In the genomic region with DNA sequence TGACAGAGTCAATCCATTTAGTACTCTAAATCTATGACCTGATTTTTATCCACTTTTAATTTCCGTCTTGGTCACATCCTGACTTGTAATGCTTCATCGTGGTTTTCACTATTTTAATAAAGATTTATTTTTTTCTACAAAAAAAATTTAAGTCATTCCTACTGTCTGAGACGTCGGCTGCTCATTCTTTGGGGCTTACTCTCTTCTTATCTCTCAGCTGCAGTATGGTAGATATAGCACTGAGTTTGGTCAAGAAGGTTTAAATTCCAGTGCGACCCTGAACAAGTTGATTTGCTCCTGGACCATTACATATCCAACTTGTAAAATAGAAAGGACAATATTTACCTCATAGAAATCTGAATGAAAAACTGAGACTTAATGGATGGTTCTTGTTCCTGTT, we compare ENCODE assay signal across 33 mouse cellular contexts. TPM values are rescaled to one million over a fixed set of nuclear protein-coding genes. Genes with fewer than 3 reads are reported as not detected.
"Had no signal": no experiment of that assay in that cellular context is flagged by ENCODE, and none has a peak within 500 bp of the region (broad histone marks: within the 10 kb centered on the region; RNA-seq: fewer than 3 reads in every experiment).

No protein-coding gene starts in this region.

RNA-seq across cellular contexts. Expression of gene Gm47996, which starts 1.7 kb away (rescaled TPM):
- total RNA-seq: left cerebral cortex, adult 8-10 months; left cerebral cortex, postnatal 10 days; left cerebral cortex, postnatal 14 days; left cerebral cortex, postnatal 25 days; left cerebral cortex, postnatal 36 days; left cerebral cortex, postnatal 4 days; liver, adult 2 months; megakaryocyte progenitor cell, adult 5-6 weeks; megakaryocyte, adult 5-6 weeks; megakaryocyte-erythroid progenitor cell, adult 5-6 weeks; midbrain, postnatal 0 days; monocyte, adult 5-6 weeks had no signal
- polyA plus RNA-seq: limb, embryonic 12.5 days; limb, embryonic 13.5 days; liver, adult 2 months; lung, adult 2 months; lung, embryonic 14.5 days; lung, embryonic 15.5 days; lung, embryonic 16.5 days; lung, postnatal 0 days; macrophage; midbrain, embryonic 11.5 days; midbrain, embryonic 13.5 days; midbrain, embryonic 14.5 days; midbrain, embryonic 15.5 days; midbrain, embryonic 16.5 days; midbrain, postnatal 0 days; neural tube, embryonic 11.5 days; neural tube, embryonic 12.5 days had no signal

RNA-seq across cellular contexts. Expression of gene 3110040M04Rik, which starts 7.7 kb away (rescaled TPM):
- total RNA-seq: left cerebral cortex, adult 8-10 months; left cerebral cortex, postnatal 10 days; left cerebral cortex, postnatal 14 days; left cerebral cortex, postnatal 25 days; left cerebral cortex, postnatal 36 days; left cerebral cortex, postnatal 4 days; liver, adult 2 months; megakaryocyte progenitor cell, adult 5-6 weeks; midbrain, postnatal 0 days; monocyte, adult 5-6 weeks had no signal
- polyA plus RNA-seq: limb, embryonic 10.5 days; limb, embryonic 11.5 days; limb, embryonic 12.5 days; limb, embryonic 13.5 days; limb, embryonic 14.5 days; limb, embryonic 15.5 days; liver, adult 2 months; lung, adult 2 months; lung, embryonic 14.5 days; lung, embryonic 15.5 days; lung, embryonic 16.5 days; lung, postnatal 0 days; macrophage; midbrain, embryonic 10.5 days; midbrain, embryonic 12.5 days; midbrain, embryonic 13.5 days; midbrain, embryonic 14.5 days; midbrain, embryonic 15.5 days; midbrain, embryonic 16.5 days; midbrain, postnatal 0 days; neural tube, embryonic 12.5 days had no signal

RNA-seq across cellular contexts. Expression of gene Gm47995, which starts 13.4 kb away (rescaled TPM):
- total RNA-seq: left cerebral cortex, adult 8-10 months; left cerebral cortex, postnatal 10 days; left cerebral cortex, postnatal 14 days; left cerebral cortex, postnatal 25 days; left cerebral cortex, postnatal 36 days; left cerebral cortex, postnatal 4 days; liver, adult 2 months; megakaryocyte progenitor cell, adult 5-6 weeks; midbrain, postnatal 0 days; monocyte, adult 5-6 weeks had no signal
- polyA plus RNA-seq: limb, embryonic 10.5 days; limb, embryonic 11.5 days; limb, embryonic 12.5 days; limb, embryonic 13.5 days; liver, adult 2 months; lung, adult 2 months; lung, embryonic 14.5 days; lung, embryonic 15.5 days; lung, embryonic 16.5 days; macrophage; midbrain, embryonic 10.5 days; midbrain, embryonic 11.5 days; midbrain, embryonic 12.5 days; midbrain, embryonic 13.5 days; midbrain, embryonic 14.5 days; midbrain, embryonic 15.5 days; midbrain, embryonic 16.5 days; midbrain, postnatal 0 days; neural tube, embryonic 11.5 days had no signal

RNA-seq across cellular contexts. Expression of gene Gm8947, which starts 19.5 kb away (rescaled TPM):
- total RNA-seq: left cerebral cortex, adult 8-10 months; left cerebral cortex, postnatal 10 days; left cerebral cortex, postnatal 14 days; left cerebral cortex, postnatal 25 days; left cerebral cortex, postnatal 36 days; left cerebral cortex, postnatal 4 days; liver, adult 2 months; megakaryocyte-erythroid progenitor cell, adult 5-6 weeks; midbrain, postnatal 0 days; monocyte, adult 5-6 weeks had no signal
- polyA plus RNA-seq: limb, embryonic 10.5 days; limb, embryonic 12.5 days; limb, embryonic 13.5 days; limb, embryonic 15.5 days; liver, adult 2 months; lung, adult 2 months; lung, embryonic 16.5 days; lung, postnatal 0 days; macrophage; midbrain, embryonic 12.5 days; midbrain, embryonic 13.5 days; midbrain, embryonic 14.5 days; midbrain, embryonic 15.5 days; midbrain, embryonic 16.5 days; midbrain, postnatal 0 days had no signal

RNA-seq across cellular contexts. Expression of gene Gm47985, which starts 29.3 kb away (rescaled TPM):
- total RNA-seq: left cerebral cortex, adult 8-10 months; left cerebral cortex, postnatal 10 days; left cerebral cortex, postnatal 14 days; left cerebral cortex, postnatal 25 days; left cerebral cortex, postnatal 36 days; left cerebral cortex, postnatal 4 days; liver, adult 2 months; midbrain, postnatal 0 days; monocyte, adult 5-6 weeks had no signal
- polyA plus RNA-seq: limb, embryonic 15.5 days; liver, adult 2 months; lung, adult 2 months; lung, embryonic 14.5 days; lung, embryonic 15.5 days; macrophage; midbrain, embryonic 15.5 days; midbrain, embryonic 16.5 days; midbrain, postnatal 0 days had no signal
